Mouse (Mus musculus) embryonic fibroblast, embryonic 13.5 days (primary cell): ENCODE results near the gene Smim24.

Source experiments
- CTCF ChIP-seq: IDR thresholded peaks from 2 replicates; pipeline ENCODE4 v1.5.1; 2011; ENCODE audit warnings: mild to moderate bottlenecking, control low read depth, low read length, moderate library complexity, borderline replicate concordance; ENCODE audit not compliant: insufficient read depth
- POLR2A ChIP-seq: IDR thresholded peaks from 2 replicates; pipeline ENCODE4 v1.6.1; 2011; ENCODE audit warnings: low read depth, mild to moderate bottlenecking, control low read depth, low read length, moderate library complexity

GRCm38 (mm10) chr10:81387716-81388115 is 5.1 kb upstream of the Smim24 start:
- TF ChIP-seq POLR2A (no peak), CTCF (no peak)
